Mouse (Mus musculus) ZHBTc4 (cell line): ENCODE data around the gene Col4a3bp.

ENCODE experiments used
- DNase-seq: peaks from one replicate; pipeline ENCODE4 v3.0.0-alpha.2; 2011; ENCODE audit warnings: low read depth, low spot score

Gene Col4a3bp

GRCm38 (mm10) chr13:96541381-96541780 lies 1.0 kb upstream of the Col4a3bp start:
- DNase-seq = no peak

- DNase-seq = peak; percentile 76
These were observed 778 bp downstream of the Col4a3bp start for GRCm38 (mm10) chr13:96542901-96543891.

GRCm38 (mm10) chr13:96544506-96544905 lies 2.1 kb downstream of the Col4a3bp start:
- peak; percentile 41 for DNase-seq

GRCm38 (mm10) chr13:96547250-96547649 lies 4.8 kb downstream of the Col4a3bp start:
- DNase-seq = no peak

GRCm38 (mm10) chr13:96547941-96548340 lies 5.5 kb downstream of the Col4a3bp start:
- no peak for DNase-seq

GRCm38 (mm10) chr13:96555099-96555498 lies 12.7 kb downstream of the Col4a3bp start:
- DNase-seq = no peak

- DNase-seq = no peak
These were observed 25.6 kb downstream of the Col4a3bp start for GRCm38 (mm10) chr13:96567977-96568376.

GRCm38 (mm10) chr13:96570313-96571015 lies 28.0 kb downstream of the Col4a3bp start:
- DNase-seq = no peak

GRCm38 (mm10) chr13:96571016-96571361 lies 28.6 kb downstream of the Col4a3bp start:
- no peak for DNase-seq

- DNase-seq = no peak
These were observed 31.8 kb downstream of the Col4a3bp start for GRCm38 (mm10) chr13:96574170-96574569.

GRCm38 (mm10) chr13:96579104-96579503 lies 36.7 kb downstream of the Col4a3bp start:
- DNase-seq = no peak

GRCm38 (mm10) chr13:96579979-96580378 lies 37.6 kb downstream of the Col4a3bp start:
- DNase-seq = no peak

GRCm38 (mm10) chr13:96584201-96584600 lies 41.8 kb downstream of the Col4a3bp start:
- DNase-seq = no peak

GRCm38 (mm10) chr13:96586540-96586939 lies 44.1 kb downstream of the Col4a3bp start:
- DNase-seq = no peak

GRCm38 (mm10) chr13:96588642-96589041 lies 46.2 kb downstream of the Col4a3bp start:
- no peak for DNase-seq

- DNase-seq = peak; percentile 32
These were observed 51.2 kb downstream of the Col4a3bp start for GRCm38 (mm10) chr13:96593621-96594020.

GRCm38 (mm10) chr13:96594070-96594469 lies 51.7 kb downstream of the Col4a3bp start:
- no peak for DNase-seq

GRCm38 (mm10) chr13:96599182-96599581 lies 56.8 kb downstream of the Col4a3bp start:
- DNase-seq = no peak

GRCm38 (mm10) chr13:96604242-96604641 lies 61.8 kb downstream of the Col4a3bp start:
- DNase-seq = no peak

GRCm38 (mm10) chr13:96614615-96615014 lies 72.2 kb downstream of the Col4a3bp start:
- DNase-seq = no peak

GRCm38 (mm10) chr13:96620891-96621290 lies 78.5 kb downstream of the Col4a3bp start:
- no peak for DNase-seq

GRCm38 (mm10) chr13:96630396-96630795 lies 88.0 kb downstream of the Col4a3bp start:
- no peak for DNase-seq

- DNase-seq = no peak
These were observed 101.8 kb downstream of the Col4a3bp start for GRCm38 (mm10) chr13:96644168-96644567.
